Mouse (Mus musculus): ENCODE results near the gene Ush1g. TPM values are rescaled to one million over a fixed set of nuclear protein-coding genes. Genes with fewer than 3 reads are reported as not detected.

The Ush1g gene
- under 1 TPM; 0.33 to 0.44 TPM for total RNA-seq (2021)
- long read RNA-seq, experiment 1 = 0 reads
- long read RNA-seq, experiment 2 = 0 reads

- intact Hi-C loops (cut with DNase I) = loop anchor here (1.0 kb wide), 1 partner anchor 32 kb away; no protein-coding TSS in a partner anchor
- peak in 1 of 2 experiments; percentile 39 for DNase-seq (ENCODE audit: low spot score in 2 of 2)
These were observed at the start of gene Ush1g for GRCm38 (mm10) chr11:115321906-115322693. Gene Ush1g (minus strand): TSS chr11:115322041.

- intact Hi-C loops (cut with DNase I) = no loop called here
- DNase-seq (ENCODE audit: low spot score in 2 of 2) = no peak
These were observed 49.5 kb upstream of the Ush1g start for GRCm38 (mm10) chr11:115371354-115371753.

GRCm38 (mm10) chr11:115370368-115370767 is 48.5 kb upstream of the Ush1g start:
- intact Hi-C loops (cut with DNase I) = no loop called here

GRCm38 (mm10) chr11:115367395-115367944 is 45.6 kb upstream of the Ush1g start, which contains the start of gene Hid1:
Gene Hid1 (minus strand): TSS chr11:115367756.
- intact Hi-C loops (cut with DNase I) = loop anchor here (5.0 kb wide), 1 partner anchor 45 kb away; no protein-coding TSS in a partner anchor

More at GRCm38 (mm10) chr11:115370368-115370767, 48.5 kb upstream of the Ush1g start:
- DNase-seq (ENCODE audit: low spot score in 2 of 2) = no peak

GRCm38 (mm10) chr11:115366706-115367394 is 45.0 kb upstream of the Ush1g start:
- intact Hi-C loops (cut with DNase I) = loop anchor here (5.0 kb wide), 1 partner anchor 45 kb away; no protein-coding TSS in a partner anchor
- DNase-seq (ENCODE audit: low spot score in 2 of 2) = peak; percentile 72 to 76

More at GRCm38 (mm10) chr11:115367395-115367944, 45.6 kb upstream of the Ush1g start, which contains the start of gene Hid1:
- peak; percentile 46 to 87 for DNase-seq (ENCODE audit: low spot score in 2 of 2)

- intact Hi-C loops (cut with DNase I) = loop anchor here (5.0 kb wide), 1 partner anchor 46 kb away; no protein-coding TSS in a partner anchor
- no peak for DNase-seq (ENCODE audit: low spot score in 2 of 2)
These were observed 44.3 kb upstream of the Ush1g start for GRCm38 (mm10) chr11:115366039-115366705.

- no peak for DNase-seq (ENCODE audit: low spot score in 2 of 2)
- intact Hi-C loops (cut with DNase I) = no loop called here
These were observed 42.3 kb upstream of the Ush1g start for GRCm38 (mm10) chr11:115364136-115364535.

GRCm38 (mm10) chr11:115359726-115360125 is 37.9 kb upstream of the Ush1g start:
- intact Hi-C loops (cut with DNase I) = loop anchor here (2.0 kb wide), 1 partner anchor 113 kb away; no protein-coding TSS in a partner anchor
- DNase-seq (ENCODE audit: low spot score in 2 of 2) = no peak

GRCm38 (mm10) chr11:115359293-115359692 is 37.5 kb upstream of the Ush1g start:
- intact Hi-C loops (cut with DNase I) = loop anchor here (2.0 kb wide), 1 partner anchor 114 kb away; no protein-coding TSS in a partner anchor
- DNase-seq (ENCODE audit: low spot score in 2 of 2) = no peak

- intact Hi-C loops (cut with DNase I) = loop anchor here (2.0 kb wide), 1 partner anchor 114 kb away; no protein-coding TSS in a partner anchor
- peak; percentile 73 to 76 for DNase-seq (ENCODE audit: low spot score in 2 of 2)
These were observed 36.6 kb upstream of the Ush1g start for GRCm38 (mm10) chr11:115358468-115358867.

GRCm38 (mm10) chr11:115354183-115354582 is 32.3 kb upstream of the Ush1g start:
- intact Hi-C loops (cut with DNase I) = loop anchor here (1.0 to 5.0 kb wide), 2 partner anchors 32 to 152 kb away; partner anchors contain the start of gene Ush1g
- peak; percentile 57 to 78 for DNase-seq (ENCODE audit: low spot score in 2 of 2)

- no peak for DNase-seq (ENCODE audit: low spot score in 2 of 2)
- intact Hi-C loops (cut with DNase I) = loop anchor here (5.0 kb wide), 1 partner anchor 151 kb away; no protein-coding TSS in a partner anchor
These were observed 31.5 kb upstream of the Ush1g start for GRCm38 (mm10) chr11:115353375-115353774.

- no peak for DNase-seq (ENCODE audit: low spot score in 2 of 2)
- intact Hi-C loops (cut with DNase I) = loop anchor here (5.0 kb wide), 1 partner anchor 148 kb away; no protein-coding TSS in a partner anchor
These were observed 28.1 kb upstream of the Ush1g start for GRCm38 (mm10) chr11:115349976-115350375.

- intact Hi-C loops (cut with DNase I) = no loop called here
- no peak for DNase-seq (ENCODE audit: low spot score in 2 of 2)
These were observed 26.9 kb upstream of the Ush1g start for GRCm38 (mm10) chr11:115348681-115349248.

- no peak for DNase-seq (ENCODE audit: low spot score in 2 of 2)
- intact Hi-C loops (cut with DNase I) = no loop called here
These were observed 23.7 kb upstream of the Ush1g start for GRCm38 (mm10) chr11:115345515-115345914.

- intact Hi-C loops (cut with DNase I) = no loop called here
- peak; percentile 32 to 36 for DNase-seq (ENCODE audit: low spot score in 2 of 2)
These were observed 23.1 kb upstream of the Ush1g start for GRCm38 (mm10) chr11:115344967-115345366.

- intact Hi-C loops (cut with DNase I) = no loop called here
- DNase-seq (ENCODE audit: low spot score in 2 of 2) = no peak
These were observed 20.0 kb upstream of the Ush1g start for GRCm38 (mm10) chr11:115341866-115342265.

- intact Hi-C loops (cut with DNase I) = no loop called here
- DNase-seq (ENCODE audit: low spot score in 2 of 2) = no peak
These were observed 19.4 kb upstream of the Ush1g start for GRCm38 (mm10) chr11:115341246-115341645.
